In genomic region chr4:117090586-117090985, GRCm38 (mm10) we compare ENCODE assay signal across 28 mouse cellular contexts. TPM values are rescaled to one million over a fixed set of nuclear protein-coding genes. Genes with fewer than 3 reads are reported as not detected.
DNase-seq lines count a peak whose midpoint lies in the region; ATAC-seq lines count a peak whose summit lies in the region.
"Had no signal": no experiment of that assay in that cellular context is flagged by ENCODE, and none has a peak within 500 bp of the region (broad histone marks: within the 10 kb centered on the region; RNA-seq: fewer than 3 reads in every experiment).

No protein-coding gene starts in this region.

- H3K36me3 ChIP-seq in liver, embryonic 15.5 days (replicated peaks), result peaks cover 11% of the 10 kb centered on the region; the same call in 1 of the 2 replicates
- peaks cover 15% of the 10 kb centered on the region; the same call in 1 of the 2 replicates for H3K36me3 ChIP-seq in forebrain, embryonic 14.5 days (ENCODE audit: control insufficient read depth, insufficient read depth, low read length)

- DNase-seq in retina, postnatal 1 day, result peak; percentile 24
- DNase-seq in retina, embryonic 14.5 days (ENCODE audit: low spot score), result no peak
- no peak for DNase-seq in T-cell, adult 2 months (ENCODE audit: low spot score)
- no peak for DNase-seq in forebrain, embryonic 14.5 days (ENCODE audit: low spot score)
- DNase-seq: adrenal gland, postnatal 36 days; cerebellum, adult 18-20 months; cerebellum, postnatal 14 days; forebrain, postnatal 0 days; gastrocnemius, postnatal 25 days; heart, adult 2 months; kidney, adult 2 months; lung, postnatal 10 days; thymus, adult 18-20 months; thymus, postnatal 4 days had no signal

- H3K4me2 ChIP-seq in liver, embryonic 15.5 days, result peak overlapping the region; percentile 32
- H3K4me2 ChIP-seq in forebrain, embryonic 14.5 days (ENCODE audit: low read length), result no peak overlapping the region
- H3K4me2 ChIP-seq: hindbrain, embryonic 12.5 days; midbrain, embryonic 13.5 days had no signal

- peak; percentile 74 for ATAC-seq in erythroid progenitor cell, adult 5-6 weeks (replicated peaks; ENCODE audit: low FRiP score, poor library complexity, severe bottlenecking)
- peak; percentile 84 for ATAC-seq in liver, embryonic 15.5 days (ENCODE audit: insufficient read depth)
- no peak for ATAC-seq in granulocyte monocyte progenitor cell, adult 5-6 weeks (replicated peaks; ENCODE audit: poor library complexity, severe bottlenecking)
- ATAC-seq in forebrain, embryonic 14.5 days, result no peak
- ATAC-seq: forebrain, postnatal 0 days; midbrain, embryonic 13.5 days had no signal

- peaks cover 21% of the 10 kb centered on the region for H3K27me3 ChIP-seq in liver, embryonic 15.5 days
- H3K27me3 ChIP-seq in forebrain, embryonic 14.5 days (replicated peaks; ENCODE audit: control insufficient read depth, insufficient read depth, low read length), result no peaks in the 10 kb centered on the region

- peak overlapping the region; percentile 6; the same call in 1 of the 2 replicates for H3K9ac ChIP-seq in liver, embryonic 15.5 days
- no peak overlapping the region for H3K9ac ChIP-seq in forebrain, embryonic 14.5 days (ENCODE audit: low read length)
- H3K9ac ChIP-seq: forebrain, postnatal 0 days; hindbrain, embryonic 12.5 days; midbrain, embryonic 13.5 days had no signal

- WGBS in liver, embryonic 15.5 days (ENCODE audit: insufficient replicate concordance), result 22% methylated on average over 7 of the region's 7 CpGs
- 85% methylated on average over 7 of the region's 7 CpGs for WGBS in forebrain, embryonic 14.5 days

- H3K9me3 ChIP-seq in liver, embryonic 15.5 days (replicated peaks), result no peaks in the 10 kb centered on the region
- H3K9me3 ChIP-seq in forebrain, embryonic 14.5 days (replicated peaks; ENCODE audit: control insufficient read depth, low read length), result no peaks in the 10 kb centered on the region
- H3K9me3 ChIP-seq: hindbrain, embryonic 12.5 days; limb, embryonic 10.5 days; midbrain, embryonic 13.5 days had no signal

- H3K4me3 ChIP-seq in liver, embryonic 15.5 days (replicated peaks), result no peak overlapping the region
- no peak overlapping the region for H3K4me3 ChIP-seq in forebrain, embryonic 14.5 days (ENCODE audit: low read depth, low read length)
- H3K4me3 ChIP-seq: heart, adult 2 months; hindbrain, embryonic 12.5 days; limb, embryonic 10.5 days; midbrain, embryonic 13.5 days had no signal

- H3K27ac ChIP-seq in liver, embryonic 15.5 days (replicated peaks), result peak overlapping the region; percentile 78
- H3K27ac ChIP-seq in forebrain, embryonic 14.5 days (ENCODE audit: low read depth, low read length), result no peak overlapping the region
- H3K27ac ChIP-seq: heart, adult 2 months; hindbrain, embryonic 12.5 days; kidney, postnatal 0 days; limb, embryonic 10.5 days; midbrain, embryonic 13.5 days had no signal

- peaks cover 41% of the 10 kb centered on the region for H3K4me1 ChIP-seq in liver, embryonic 15.5 days (replicated peaks)
- H3K4me1 ChIP-seq in forebrain, embryonic 14.5 days (ENCODE audit: control insufficient read depth, insufficient read depth, low read length), result peaks cover 3% of the 10 kb centered on the region; the same call in 1 of the 2 replicates

RNA-seq across cellular contexts. Expression of gene Ptch2, which starts 5.3 kb away (rescaled TPM):
- total RNA-seq in erythroid progenitor cell, adult 5-6 weeks (2015; ENCODE audit: low replicate concordance), result not detected in 2 replicates
- 0.30 TPM in 1 of 2 replicates, not detected in the other for total RNA-seq in erythroid progenitor cell, adult 5-6 weeks (2017; ENCODE audit: low replicate concordance)
- 0.56 and 0.66 TPM in 2 replicates for polyA plus RNA-seq in liver, embryonic 15.5 days (2015; fragmentation: Nextera tagmentation; extraction: Ambion mirVana)
- 0.97 TPM in 1 of 2 replicates, not detected in the other for total RNA-seq in granulocyte monocyte progenitor cell, adult 5-6 weeks (2014; fragmentation: Nextera tagmentation)
- total RNA-seq in granulocyte monocyte progenitor cell, adult 5-6 weeks (2017), result not detected in 2 replicates
- polyA plus RNA-seq in forebrain, embryonic 14.5 days (2014; fragmentation: Nextera tagmentation; extraction: Ambion mirVana), result 2.4 and 3.4 TPM in 2 replicates
- total RNA-seq: monocyte, adult 5-6 weeks had no signal

RNA-seq across cellular contexts. Expression of gene Btbd19, which starts 34.9 kb away (rescaled TPM):
- not detected in 2 replicates for total RNA-seq in erythroid progenitor cell, adult 5-6 weeks (2015; ENCODE audit: low replicate concordance)
- total RNA-seq in erythroid progenitor cell, adult 5-6 weeks (2017; ENCODE audit: low replicate concordance), result 1.2 and 5.1 TPM in 2 replicates
- 2.9 and 3.2 TPM in 2 replicates for polyA plus RNA-seq in liver, embryonic 15.5 days (2015; fragmentation: Nextera tagmentation; extraction: Ambion mirVana)
- 5.0 and 14.5 TPM in 2 replicates for total RNA-seq in granulocyte monocyte progenitor cell, adult 5-6 weeks (2014; fragmentation: Nextera tagmentation)
- total RNA-seq in granulocyte monocyte progenitor cell, adult 5-6 weeks (2017), result 6.9 and 7.2 TPM in 2 replicates
- polyA plus RNA-seq in forebrain, embryonic 14.5 days (2014; fragmentation: Nextera tagmentation; extraction: Ambion mirVana), result 2.2 and 2.5 TPM in 2 replicates

RNA-seq across cellular contexts. Expression of gene Tctex1d4, which starts 36.0 kb away (rescaled TPM):
- total RNA-seq in erythroid progenitor cell, adult 5-6 weeks (2015; ENCODE audit: low replicate concordance), result not detected in 2 replicates
- not detected in 2 replicates for total RNA-seq in erythroid progenitor cell, adult 5-6 weeks (2017; ENCODE audit: low replicate concordance)
- 0.12 TPM in 1 of 2 replicates, not detected in the other for polyA plus RNA-seq in liver, embryonic 15.5 days (2015; fragmentation: Nextera tagmentation; extraction: Ambion mirVana)
- total RNA-seq in granulocyte monocyte progenitor cell, adult 5-6 weeks (2014; fragmentation: Nextera tagmentation), result 0.77 TPM in 1 of 2 replicates, not detected in the other
- not detected in 2 replicates for total RNA-seq in granulocyte monocyte progenitor cell, adult 5-6 weeks (2017)
- 0.25 and 0.32 TPM in 2 replicates for polyA plus RNA-seq in forebrain, embryonic 14.5 days (2014; fragmentation: Nextera tagmentation; extraction: Ambion mirVana)
- total RNA-seq: adrenal gland, adult 18-20 months; adrenal gland, postnatal 36 days; gastrocnemius, postnatal 25 days; heart, adult 2 months; heart, postnatal 25 days; liver, adult 2 months; monocyte, adult 5-6 weeks; neutrophil, adult 5-6 weeks had no signal
- polyA plus RNA-seq: heart, embryonic 14.5 days; hindbrain, embryonic 12.5 days; limb, embryonic 10.5 days; midbrain, embryonic 13.5 days; stomach, embryonic 14.5 days had no signal

RNA-seq across cellular contexts. Expression of gene Plk3, which starts 43.2 kb away (rescaled TPM):
- not detected in 2 replicates for total RNA-seq in erythroid progenitor cell, adult 5-6 weeks (2015; ENCODE audit: low replicate concordance)
- total RNA-seq in erythroid progenitor cell, adult 5-6 weeks (2017; ENCODE audit: low replicate concordance), result 0.51 and 0.61 TPM in 2 replicates
- polyA plus RNA-seq in liver, embryonic 15.5 days (2015; fragmentation: Nextera tagmentation; extraction: Ambion mirVana), result 2.5 and 3.2 TPM in 2 replicates
- total RNA-seq in granulocyte monocyte progenitor cell, adult 5-6 weeks (2014; fragmentation: Nextera tagmentation), result 1.5 and 2.2 TPM in 2 replicates
- total RNA-seq in granulocyte monocyte progenitor cell, adult 5-6 weeks (2017), result 1.5 and 2.5 TPM in 2 replicates
- polyA plus RNA-seq in forebrain, embryonic 14.5 days (2014; fragmentation: Nextera tagmentation; extraction: Ambion mirVana), result 7.0 and 7.1 TPM in 2 replicates

Comparison
In these comparisons a context has a peak if more than half of its experiments do, and no peak if none do; other contexts are left out.
1. ATAC-seq: peak in erythroid progenitor cell, adult 5-6 weeks (single experiment) and liver, embryonic 15.5 days (single experiment); none in granulocyte monocyte progenitor cell, adult 5-6 weeks (single experiment) and forebrain, embryonic 14.5 days (single experiment).